Mouse (Mus musculus): ENCODE measurements around the gene Acp1.
A peak's percentile ranks its signal among the peaks of the same experiment; 100 is the strongest.

Gene Acp1

GRCm38 (mm10) chr12:30911261-30912047 is at the start of gene Acp1, which contains the start of gene Sh3yl1:
TSS of gene Acp1 (minus strand) at chr12:30911589.
TSS of gene Sh3yl1 (plus strand) at chr12:30911668.
- DNase-seq (ENCODE audit: low read depth) = peak; percentile 95

GRCm38 (mm10) chr12:30944197-30944596 is 32.8 kb upstream of the Acp1 start:
- no peak for DNase-seq (ENCODE audit: low read depth)

GRCm38 (mm10) chr12:30943057-30943986 is 31.9 kb upstream of the Acp1 start:
- no peak for DNase-seq (ENCODE audit: low read depth)

GRCm38 (mm10) chr12:30936899-30937298 is 25.5 kb upstream of the Acp1 start:
- DNase-seq (ENCODE audit: low read depth) = no peak

- no peak for DNase-seq (ENCODE audit: low read depth)
These were observed 21.9 kb upstream of the Acp1 start for GRCm38 (mm10) chr12:30933299-30933698.

GRCm38 (mm10) chr12:30928182-30928581 is 16.8 kb upstream of the Acp1 start:
- no peak for DNase-seq (ENCODE audit: low read depth)

DNA sequence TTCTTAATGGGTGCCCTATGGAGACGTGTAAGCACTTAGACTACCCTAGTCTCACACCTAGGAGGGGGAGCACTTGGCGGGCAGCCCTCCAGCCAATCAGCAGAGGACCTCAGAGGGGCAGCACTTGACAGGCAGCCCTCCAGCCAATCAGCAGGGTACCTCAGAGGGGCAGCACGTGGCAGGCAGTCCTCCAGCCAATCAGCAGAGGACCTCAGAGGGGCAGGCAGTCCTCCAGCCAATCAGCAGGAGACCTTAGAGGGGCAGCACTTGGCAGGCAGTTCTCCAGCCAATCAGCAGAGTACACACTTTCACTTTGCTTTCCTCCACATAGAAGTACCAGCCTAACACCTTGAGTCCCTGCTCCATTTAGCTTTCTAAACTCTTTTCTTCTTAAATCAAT is 11.0 kb upstream of the Acp1 start:
- DNase-seq (ENCODE audit: low read depth) = no peak

- DNase-seq (ENCODE audit: low read depth) = peak; percentile 11
These were observed 1.5 kb upstream of the Acp1 start for GRCm38 (mm10) chr12:30912840-30913239.

DNA sequence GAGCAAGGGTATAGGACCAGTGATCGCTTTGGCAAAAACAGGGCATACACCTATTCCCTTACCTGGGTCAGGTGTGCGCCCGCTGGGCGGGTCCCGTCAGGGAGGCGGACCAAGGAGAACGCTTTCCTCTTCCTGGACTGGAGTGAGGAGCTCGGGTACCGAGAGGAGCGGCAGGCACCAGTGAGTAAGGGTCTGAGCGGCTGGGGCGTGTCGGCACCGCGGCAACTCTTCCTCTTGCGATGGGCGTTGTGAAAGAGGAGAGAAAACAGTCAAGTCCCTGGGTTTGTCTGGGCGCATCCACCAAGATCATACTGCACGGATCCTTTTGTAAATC is 626 bp upstream of the Acp1 start:
- no peak for DNase-seq (ENCODE audit: low read depth)

- DNase-seq (ENCODE audit: low read depth) = no peak
These were observed 529 bp downstream of the Acp1 start for GRCm38 (mm10) chr12:30910860-30911259.

DNA sequence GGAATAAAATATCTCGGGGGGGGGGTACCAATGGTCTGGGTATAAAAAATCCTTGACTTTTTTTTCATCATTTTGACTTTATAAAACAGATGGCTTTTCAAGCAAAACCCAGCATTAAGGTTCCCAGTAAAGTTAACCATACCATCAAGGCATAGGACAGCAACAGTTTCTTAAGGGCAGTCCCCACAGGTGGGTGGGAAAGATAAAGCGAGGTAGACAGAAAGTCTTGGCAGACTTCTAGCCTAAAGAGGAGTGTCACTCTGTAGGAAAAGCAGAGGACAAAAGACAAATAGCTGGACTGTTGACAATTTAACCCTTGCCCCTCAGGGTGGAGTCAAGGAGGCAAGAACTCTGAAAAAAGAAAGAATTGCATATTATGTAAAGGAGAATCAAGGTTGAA is 1.5 kb downstream of the Acp1 start:
- DNase-seq (ENCODE audit: low read depth) = no peak

- no peak for DNase-seq (ENCODE audit: low read depth)
These were observed 2.7 kb downstream of the Acp1 start for GRCm38 (mm10) chr12:30908658-30909057.

DNA sequence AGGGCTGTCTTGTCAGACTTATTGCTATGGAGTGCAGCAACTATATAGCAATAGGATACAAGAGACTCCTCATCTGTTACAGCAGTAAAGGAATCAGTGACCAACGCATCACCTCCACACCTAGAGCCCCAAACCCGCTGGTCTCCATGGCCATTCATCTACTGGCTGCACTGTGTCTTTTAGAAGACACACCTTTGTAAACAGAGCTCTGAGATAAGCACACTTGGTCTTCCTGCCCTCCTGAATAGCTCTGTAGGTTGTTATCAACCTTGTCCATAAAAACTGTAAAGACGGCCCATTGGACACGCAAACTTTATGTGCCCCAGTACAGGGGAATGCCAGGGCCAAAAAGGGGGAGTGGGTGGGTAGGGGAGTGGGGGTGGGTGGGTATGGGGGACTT is 14.3 kb downstream of the Acp1 start:
- DNase-seq (ENCODE audit: low read depth) = no peak

DNA sequence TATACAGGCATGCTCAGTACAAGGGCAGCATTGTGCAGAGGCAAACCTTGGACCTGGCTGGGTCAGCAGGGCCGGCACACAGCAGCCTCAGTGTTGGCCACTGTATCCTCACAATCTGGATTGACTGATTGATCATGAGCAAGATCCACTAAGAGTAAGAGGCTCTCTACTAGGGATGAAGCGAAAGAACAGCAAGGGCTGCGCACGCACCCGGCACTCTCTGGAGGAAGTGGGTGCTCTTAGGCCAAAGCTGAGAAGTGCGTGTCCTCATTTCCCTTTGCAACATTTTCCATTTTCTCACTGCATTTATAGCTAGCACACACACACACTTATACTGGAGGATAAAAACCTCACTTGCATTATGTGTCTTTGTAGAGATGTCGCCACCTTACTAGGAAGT is 20.0 kb downstream of the Acp1 start:
- DNase-seq (ENCODE audit: low read depth) = no peak

DNA sequence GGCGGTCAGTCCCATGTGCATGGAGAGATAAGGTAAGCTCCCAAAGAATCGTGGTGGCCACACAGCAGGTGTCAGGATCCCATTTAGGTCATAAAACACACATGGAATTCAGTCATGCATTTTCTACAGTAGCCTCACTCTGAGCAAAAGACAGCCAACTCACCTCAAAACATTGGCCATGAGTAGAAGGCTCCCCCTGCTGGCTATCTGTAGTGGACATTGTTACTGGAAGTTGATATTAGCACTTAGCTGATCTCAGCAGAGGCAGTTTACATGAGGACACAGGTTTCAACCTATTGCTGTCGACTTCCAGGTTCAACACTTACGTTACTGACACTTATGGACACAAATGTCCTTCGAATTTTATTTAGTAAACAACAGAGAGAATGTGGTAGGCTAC is 21.3 kb downstream of the Acp1 start:
- DNase-seq (ENCODE audit: low read depth) = peak; percentile 35

- DNase-seq (ENCODE audit: low read depth) = no peak
These were observed 23.4 kb downstream of the Acp1 start for GRCm38 (mm10) chr12:30888003-30888402.

DNA sequence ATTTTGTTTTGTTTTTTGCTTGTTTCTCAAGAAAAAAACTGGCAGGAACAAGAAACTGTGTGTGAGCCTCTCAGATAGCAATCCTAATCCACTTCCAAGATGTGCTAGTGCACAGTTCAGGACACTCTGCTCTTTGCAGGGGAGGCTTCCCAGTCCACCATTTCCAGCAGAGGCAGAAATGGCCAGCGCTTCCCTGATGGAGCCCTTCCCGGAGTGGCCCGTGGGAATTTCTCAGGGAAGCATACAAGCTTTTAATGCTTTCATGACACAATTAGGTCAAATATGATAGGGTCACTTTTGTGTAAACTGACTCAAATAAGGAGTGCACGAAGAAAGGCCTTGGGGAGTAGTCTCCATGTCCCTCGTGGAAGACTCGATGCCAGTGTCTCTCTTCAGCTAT is 25.5 kb downstream of the Acp1 start:
- no peak for DNase-seq (ENCODE audit: low read depth)

DNA sequence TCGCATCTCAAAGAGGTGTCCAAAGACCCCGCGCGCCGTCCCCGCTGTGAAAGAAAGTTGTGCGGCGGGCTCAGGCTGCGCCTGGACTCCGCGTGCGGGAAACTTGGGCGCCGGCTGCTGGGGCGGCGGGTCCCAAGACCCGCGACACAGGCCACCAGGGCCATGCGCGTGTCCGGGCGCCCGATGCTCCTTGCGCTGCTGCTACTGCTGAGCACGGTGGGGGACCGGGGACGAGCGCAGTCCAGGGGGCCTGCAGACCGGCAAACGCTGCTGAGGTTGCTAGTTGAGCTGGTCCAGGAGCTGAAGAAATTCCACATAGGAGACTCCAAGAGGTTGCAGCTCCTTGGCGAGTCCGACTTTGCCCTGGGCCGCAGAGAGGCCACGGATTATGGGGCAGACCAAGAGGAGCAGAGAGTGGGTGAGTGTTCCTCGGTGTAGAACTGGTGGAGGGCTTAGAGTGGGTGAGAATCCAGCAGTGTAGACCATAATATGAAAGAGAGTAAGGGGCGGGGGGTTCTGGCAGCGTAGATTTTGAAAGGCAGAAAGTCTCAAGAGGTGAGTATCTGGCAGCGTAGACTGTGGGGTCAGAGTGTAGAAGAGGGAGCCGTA is 26.7 kb downstream of the Acp1 start:
- DNase-seq (ENCODE audit: low read depth) = no peak

GRCm38 (mm10) chr12:30883986-30884621 is 27.3 kb downstream of the Acp1 start, which contains the start of gene Alkal2:
TSS of gene Alkal2 (plus strand) at chr12:30884322.
- no peak for DNase-seq (ENCODE audit: low read depth)

DNA sequence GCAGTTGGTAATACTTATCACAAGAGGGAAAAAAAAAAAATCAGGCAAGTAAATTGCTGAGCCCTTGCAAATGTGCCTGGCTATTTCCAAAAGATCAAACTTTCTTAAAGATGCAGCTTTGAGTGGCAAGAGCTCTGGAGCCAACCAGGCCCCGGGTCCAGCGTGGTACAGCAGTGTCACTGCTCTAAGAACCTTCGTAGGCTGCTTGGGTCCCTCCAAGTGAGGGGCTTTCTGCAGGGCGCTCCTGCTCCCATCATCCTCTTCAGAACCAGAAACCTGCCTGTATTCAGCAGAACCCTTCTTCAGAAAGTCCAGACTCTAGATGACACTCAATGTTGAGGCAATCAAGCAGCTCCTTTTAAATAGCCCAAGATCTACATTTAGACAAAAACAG is 27.8 kb downstream of the Acp1 start:
- DNase-seq (ENCODE audit: low read depth) = no peak

- no peak for DNase-seq (ENCODE audit: low read depth)
These were observed 31.9 kb downstream of the Acp1 start for GRCm38 (mm10) chr12:30879447-30879846.

DNA sequence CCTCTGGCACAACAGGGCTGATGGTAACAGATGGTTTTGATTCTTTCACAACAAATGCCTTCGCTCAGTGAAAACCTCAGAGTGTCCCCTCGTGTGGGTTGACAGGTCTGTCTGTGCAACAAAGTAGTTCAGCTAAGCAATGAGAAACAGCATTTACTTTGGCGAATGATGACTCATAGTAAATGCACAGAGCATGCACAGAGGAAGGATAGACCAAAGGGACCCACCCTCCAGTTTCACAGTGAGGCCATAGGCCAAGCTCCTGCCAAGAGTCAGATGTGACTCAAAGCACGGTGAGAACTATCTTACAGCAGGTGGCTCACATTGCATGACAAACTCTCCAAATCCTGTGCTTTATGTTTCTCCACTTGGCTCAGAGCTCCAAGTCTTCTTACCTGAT is 45.6 kb downstream of the Acp1 start:
- no peak for DNase-seq (ENCODE audit: low read depth)

Measured in naive thymus-derived CD4-positive, alpha-beta T cell, adult 2 months (primary cell).